Mouse (Mus musculus): ENCODE measurements around the gene Negr1. TPM values are rescaled to one million over a fixed set of nuclear protein-coding genes. Genes with fewer than 3 reads are reported as not detected.
"Not testable (repeated sequence)": the region's sequence is repeated elsewhere in the genome, so short reads cannot be mapped to it uniquely, and the experiment has no call there.

Negr1 gene
- total RNA-seq, 2 experiments from 2014 or later, result 0.61 to 1.4 TPM

DNA sequence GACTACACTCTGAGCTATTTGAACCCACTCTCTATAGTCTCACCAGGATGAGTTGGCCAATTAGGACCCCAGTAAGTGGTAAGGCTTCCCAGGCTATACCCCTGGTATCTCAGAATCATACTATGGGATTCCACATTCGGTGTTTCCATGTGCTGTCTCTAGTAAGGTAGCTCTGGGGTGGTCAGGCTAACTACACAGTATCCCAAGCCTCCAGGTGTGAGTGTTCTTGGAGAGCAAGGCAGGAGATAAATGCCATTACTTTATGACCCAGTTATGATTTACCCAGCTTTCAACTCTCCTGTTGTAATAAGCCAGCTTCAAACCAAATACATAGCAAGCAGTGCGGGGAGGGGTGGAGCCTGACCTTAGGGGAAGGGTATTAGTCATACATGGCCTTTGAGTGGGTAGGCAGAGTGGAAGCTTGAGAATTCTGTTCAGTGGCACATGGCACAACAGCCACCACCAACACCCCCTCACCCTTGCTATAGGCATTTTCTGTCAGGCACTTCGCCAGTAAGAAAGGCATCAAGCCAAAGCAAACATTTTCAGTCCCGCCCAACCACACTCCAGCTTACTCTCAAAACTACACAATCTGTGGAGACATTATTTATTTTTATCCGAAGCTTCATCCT, 437.7 kb downstream of the Negr1 start:
- peak; percentile 17 for DNase-seq

DNA sequence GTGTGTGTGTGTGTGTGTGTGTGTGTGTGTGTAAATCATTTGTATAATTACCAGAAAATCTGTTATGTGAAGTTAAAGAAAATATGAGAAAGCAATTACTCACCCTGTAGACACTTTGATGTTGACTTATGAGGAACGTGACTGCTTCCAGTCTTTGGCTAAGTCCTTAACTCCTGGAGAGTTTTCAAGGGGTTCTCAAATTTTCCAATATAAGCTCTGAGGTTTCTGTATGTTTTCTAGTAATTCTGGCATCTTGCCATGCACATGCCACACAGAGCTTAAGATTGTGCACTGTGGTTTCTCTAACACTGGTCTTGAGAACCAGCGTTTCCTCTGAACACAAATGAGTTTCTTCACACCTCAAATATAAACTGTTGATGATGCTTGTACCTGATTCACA, 460.0 kb downstream of the Negr1 start:
- DNase-seq, result no peak

- DNase-seq, result no peak
Observed at GRCm38 (mm10) chr3:157024580-157024979, 463.0 kb downstream of the Negr1 start.

GRCm38 (mm10) chr3:157031513-157032142, 470.0 kb downstream of the Negr1 start:
- no peak for DNase-seq

GRCm38 (mm10) chr3:157036016-157036415, 474.4 kb downstream of the Negr1 start:
- DNase-seq, result no peak

- no peak for DNase-seq
Observed at GRCm38 (mm10) chr3:157036568-157036967, 475.0 kb downstream of the Negr1 start.

DNA sequence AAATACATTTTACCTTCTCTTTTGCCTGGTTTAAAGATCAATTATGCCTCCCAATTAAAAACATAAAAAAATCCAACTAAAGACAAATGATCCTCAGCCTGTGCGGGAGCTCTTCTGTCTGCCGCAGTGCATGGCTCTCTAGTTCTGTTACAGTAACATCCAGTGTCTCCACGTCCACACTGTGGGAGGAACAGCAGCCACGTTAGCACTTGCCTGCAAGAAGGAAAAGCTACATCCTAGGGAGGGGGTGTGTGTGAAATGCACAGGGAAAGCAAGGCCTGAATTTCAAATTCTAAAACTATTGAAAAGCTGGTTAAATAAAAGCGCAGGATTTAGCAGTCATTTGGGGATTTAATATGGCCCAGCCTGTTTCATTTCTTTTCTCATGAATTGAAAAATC, 479.0 kb downstream of the Negr1 start:
- no peak for DNase-seq

DNA sequence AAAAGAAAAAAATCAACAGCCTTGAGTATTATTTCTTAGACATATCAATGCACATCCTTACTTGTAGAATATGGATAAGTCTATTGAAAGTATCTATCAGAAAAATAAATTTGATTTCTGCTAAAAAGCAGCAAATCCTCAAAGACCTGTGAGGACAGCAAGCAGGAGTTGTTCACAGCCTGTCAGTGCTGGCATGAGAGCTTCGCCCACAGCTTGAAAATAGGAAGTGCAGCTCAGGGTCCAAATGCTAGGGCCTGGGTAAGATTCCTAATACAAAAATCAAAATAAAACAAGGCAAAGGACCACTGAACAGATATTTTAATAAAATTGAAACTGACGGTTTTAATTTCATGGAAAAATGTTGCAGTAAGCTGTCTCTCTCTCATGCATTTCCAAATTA, 483.0 kb downstream of the Negr1 start:
- no peak for DNase-seq

DNA sequence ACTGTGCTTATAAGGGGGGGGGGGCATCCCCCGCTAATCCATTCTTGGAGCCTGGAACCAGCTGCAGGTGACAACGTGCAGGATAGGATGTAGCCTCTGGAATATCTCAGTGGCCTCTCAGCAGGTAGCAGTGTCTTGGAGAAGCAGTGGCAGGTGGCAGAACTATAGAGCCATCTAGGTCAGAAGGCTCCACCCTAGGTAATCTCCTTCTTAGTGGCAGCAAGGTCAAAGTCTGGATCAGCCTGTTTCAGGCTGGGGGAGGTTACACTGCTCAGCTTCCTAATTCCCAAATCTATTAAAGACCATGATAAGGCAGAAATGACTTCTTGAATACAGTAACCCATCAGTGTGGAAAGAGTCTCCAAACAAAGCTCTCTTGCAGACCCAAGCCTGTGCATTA, 502.8 kb downstream of the Negr1 start:
- DNase-seq, result not testable (repeated sequence)

DNA sequence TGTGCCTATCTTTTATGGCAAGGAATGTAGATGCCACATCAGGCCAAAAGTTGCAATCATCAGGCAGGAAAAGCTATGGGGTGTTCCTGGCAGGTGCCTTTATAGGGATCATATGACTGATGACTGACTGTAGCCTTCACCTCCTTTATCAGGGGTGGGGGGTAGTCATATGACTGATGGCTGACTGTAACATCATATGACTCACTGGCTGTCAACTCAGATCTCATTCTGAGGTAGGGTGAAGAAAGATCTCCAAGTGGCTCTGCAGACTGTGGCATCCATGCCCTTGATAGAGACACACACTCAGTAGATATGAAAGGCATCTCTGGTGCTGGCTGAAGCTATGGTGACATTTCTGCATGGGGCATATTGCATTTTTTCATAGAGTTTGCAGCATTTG, 504.7 kb downstream of the Negr1 start:
- no peak for DNase-seq

GRCm38 (mm10) chr3:157079250-157079965, 517.8 kb downstream of the Negr1 start:
- no peak for DNase-seq

GRCm38 (mm10) chr3:157079966-157080306, 518.3 kb downstream of the Negr1 start:
- no peak for DNase-seq

DNA sequence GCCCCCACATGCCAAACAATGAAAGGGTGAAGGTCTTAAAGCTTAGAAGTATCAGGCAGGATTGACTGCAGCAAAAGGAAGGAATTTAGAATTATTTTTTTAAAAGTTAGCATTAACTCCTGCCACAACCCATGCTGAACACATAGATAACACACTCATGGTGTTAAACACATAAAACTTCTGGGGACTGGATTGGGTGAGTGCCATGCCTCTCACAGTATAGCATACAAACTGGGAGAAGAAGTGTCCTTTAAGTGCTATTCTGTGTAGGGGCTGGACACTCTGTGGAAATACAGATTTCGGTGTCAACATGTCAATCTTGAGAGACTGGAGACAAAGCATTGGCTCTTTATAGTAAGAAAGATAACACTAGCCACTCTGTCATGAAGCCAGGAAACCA, 519.0 kb downstream of the Negr1 start:
- no peak for DNase-seq

GRCm38 (mm10) chr3:157082808-157083784, 521.5 kb downstream of the Negr1 start:
- DNase-seq, result no peak

- DNase-seq, result no peak
Observed at GRCm38 (mm10) chr3:157085180-157085579, 523.6 kb downstream of the Negr1 start.

DNA sequence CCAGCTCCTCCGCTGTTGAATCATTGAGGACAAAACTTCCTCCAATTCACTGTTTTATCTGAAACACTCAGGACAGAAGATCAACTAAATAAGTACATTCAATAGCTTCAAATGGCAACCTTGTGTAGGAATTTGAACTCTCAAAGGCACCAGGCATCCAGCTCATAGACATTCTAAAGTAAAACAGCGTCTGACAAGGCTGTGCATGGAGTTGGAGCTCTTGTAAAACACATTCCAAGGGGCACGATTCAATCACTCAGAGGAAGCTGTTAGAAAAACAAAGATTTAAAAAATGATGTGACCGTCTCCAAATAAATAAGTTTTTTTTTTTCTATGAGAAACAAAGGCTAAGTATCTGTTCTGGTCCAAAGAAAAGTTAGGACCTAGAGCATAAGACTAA, 528.5 kb downstream of the Negr1 start:
- DNase-seq, result no peak

DNA sequence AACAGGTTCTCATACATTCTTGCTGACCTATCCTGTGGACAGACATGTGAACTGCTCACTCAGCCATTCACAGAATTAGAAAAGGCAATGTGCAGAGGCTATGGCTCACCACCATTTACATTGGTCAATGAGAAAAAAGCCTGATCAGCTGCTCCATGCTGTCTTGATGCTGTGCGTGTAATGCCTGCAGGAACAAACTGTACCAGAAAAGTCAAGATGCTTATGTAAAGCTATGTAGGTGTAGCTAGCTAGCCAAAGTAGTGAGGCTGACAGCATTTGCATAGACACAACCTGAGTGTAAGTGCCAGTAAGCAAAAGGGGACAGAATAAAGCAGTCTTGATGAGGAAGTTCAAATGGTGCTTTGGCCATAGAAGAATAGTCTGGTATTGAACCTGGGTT, 534.7 kb downstream of the Negr1 start:
- DNase-seq, result no peak

GRCm38 (mm10) chr3:157097514-157097913, 535.9 kb downstream of the Negr1 start:
- DNase-seq, result no peak

- DNase-seq, result no peak
Observed at GRCm38 (mm10) chr3:157098417-157098816, 536.8 kb downstream of the Negr1 start.

- no peak for DNase-seq
Observed at GRCm38 (mm10) chr3:157104866-157105579, 543.4 kb downstream of the Negr1 start.

- no peak for DNase-seq
Observed at GRCm38 (mm10) chr3:157105580-157106264, 544.1 kb downstream of the Negr1 start.

All from heart, postnatal 4 days (tissue).